Mouse (Mus musculus): ENCODE results near the gene Gm44965. TPM values are rescaled to one million over a fixed set of nuclear protein-coding genes. Genes with fewer than 3 reads are reported as not detected.
A peak's percentile ranks its signal among the peaks of the same experiment; 100 is the strongest.

Gm44965 gene
- 0.62 TPM for polyA plus RNA-seq (2021)

DNA sequence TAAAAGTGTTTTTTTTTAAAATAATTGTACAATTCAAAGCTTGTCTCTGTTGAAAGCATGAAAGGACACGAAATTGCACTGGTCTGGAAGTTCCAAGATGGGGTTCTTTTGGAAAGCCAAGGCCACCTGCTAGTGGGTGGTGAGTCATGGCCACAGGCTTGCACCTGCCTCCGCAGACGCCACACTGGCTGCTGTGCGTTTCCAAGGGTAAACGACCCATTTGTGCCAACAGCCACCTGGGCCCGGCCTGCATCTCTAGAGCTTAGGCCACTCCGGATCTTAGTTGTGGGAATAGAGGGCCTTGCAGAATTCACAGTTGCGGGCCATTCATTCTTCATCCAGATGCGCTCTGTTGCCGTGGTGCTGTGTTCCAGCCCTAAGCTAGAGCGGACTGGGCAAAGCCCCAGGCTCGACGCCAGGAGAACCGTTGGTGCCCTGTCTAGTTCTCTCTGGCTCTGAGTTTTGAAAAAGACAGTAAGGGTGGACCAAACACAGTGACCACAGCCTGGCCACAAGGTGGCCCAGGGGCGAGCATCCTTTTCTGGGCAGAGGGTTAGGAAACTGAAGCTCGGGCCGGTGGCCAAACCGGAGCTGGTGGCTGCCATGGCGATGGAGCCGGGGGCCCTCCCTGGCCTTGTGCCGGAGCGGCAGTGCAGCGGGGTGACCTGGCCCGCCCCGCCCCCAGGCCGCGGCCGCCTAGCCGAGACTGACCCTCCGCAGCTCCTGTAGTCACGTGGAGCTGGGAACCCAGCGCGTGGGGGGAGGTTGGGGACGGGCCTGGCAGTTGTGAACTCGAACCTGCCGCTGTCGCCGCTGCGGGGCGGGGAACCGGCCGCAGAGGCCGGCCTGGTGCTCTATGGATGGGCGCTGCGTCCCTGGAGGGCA is at the start of gene Gm44965, which contains the start of gene Repin1:
Gm44965 (plus strand) TSS at position 784 of the 885 bp plus-strand sequence.
Repin1 (plus strand) TSS at position 726 of the 885 bp plus-strand sequence.
- in situ Hi-C loops (cut with MboI; ENCODE audit: low pct_unique_long_range_greater_than_20kb), result no loop called here
- POLR2A ChIA-PET, result interaction anchor here (0.6 to 2.7 kb wide), 8 partner anchors 10 to 221 kb away, joined by 3 to 24 read pairs (median 3); partner anchors contain the start of gene AI854703
- no peak for TF ChIP-seq CTCF (IDR thresholded peaks at IDR 0.05)
- DNase-seq (ENCODE audit: low read depth, low spot score), result peak; percentile 64
- no peaks in the 10 kb centered on the region for H3K27me3 ChIP-seq
- CTCF ChIA-PET, result interaction anchor here (0.6 to 2.7 kb wide), 10 partner anchors 8 to 53 kb away, joined by 3 to 20 read pairs (median 4); partner anchors contain the start of genes Gimap8 and Zfp775
- peak; percentile 77 for ATAC-seq

DNA sequence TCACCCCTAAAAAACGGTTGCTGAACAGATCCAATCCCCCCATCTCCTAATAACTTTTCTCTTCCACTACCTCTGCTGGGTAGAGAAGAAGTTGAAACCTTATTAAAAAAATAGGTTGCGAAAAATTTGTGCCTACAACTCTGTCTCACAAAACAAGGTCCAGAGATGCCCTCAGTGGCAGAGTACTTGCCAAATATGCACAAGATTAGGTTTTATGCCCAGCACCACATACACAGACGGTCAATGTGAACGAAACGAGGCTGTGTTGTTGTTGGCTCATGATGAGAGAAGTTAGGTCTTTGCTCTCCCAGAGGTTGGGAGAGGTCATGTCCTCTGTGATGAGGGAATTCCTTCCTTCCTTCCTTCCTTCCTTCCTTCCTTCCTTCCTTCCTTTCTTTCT is 48.5 kb upstream of the Gm44965 start:
- ChIA-PET CTCF (interaction anchor here (0.9 to 3.2 kb wide), 2 partner anchors 92 to 101 kb away, joined by 3 to 13 read pairs; partner anchors contain the start of gene Gimap8), POLR2A (interaction anchor here (0.7 kb wide), 1 partner anchor 34 kb away, joined by 11 read pairs; no protein-coding TSS in a partner anchor)
- no peaks in the 10 kb centered on the region for H3K27me3 ChIP-seq
- TF ChIP-seq CTCF (IDR thresholded peaks at IDR 0.05), result no peak
- no peak for DNase-seq (ENCODE audit: low read depth, low spot score)
- in situ Hi-C loops (cut with MboI; ENCODE audit: low pct_unique_long_range_greater_than_20kb), result no loop called here
- ATAC-seq, result no peak

DNA sequence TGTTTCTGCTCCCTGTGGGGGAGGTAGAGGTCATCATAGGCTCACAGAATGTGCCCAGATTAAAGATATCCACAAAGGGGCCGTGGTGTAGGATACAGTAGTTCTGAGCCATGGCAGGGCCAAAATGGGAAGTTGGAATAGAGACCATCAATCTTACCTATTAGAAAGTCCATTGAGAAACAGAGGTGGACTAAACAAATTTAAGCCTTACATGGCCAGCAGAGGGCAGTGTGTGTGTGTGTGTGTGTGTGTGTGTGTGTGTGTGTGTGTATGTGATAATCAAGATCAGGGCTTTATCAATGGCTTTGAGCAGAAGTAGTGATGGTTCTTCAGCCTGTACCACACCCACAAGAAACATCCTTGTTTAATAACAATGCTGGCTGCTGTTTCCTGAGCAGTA is 47.5 kb upstream of the Gm44965 start:
- peaks cover under 1% of the 10 kb centered on the region for H3K27me3 ChIP-seq
- ChIA-PET CTCF (interaction anchor here (1.1 to 3.2 kb wide), 2 partner anchors 36 to 100 kb away, joined by 3 to 13 read pairs; partner anchors contain the start of gene Gimap8), POLR2A (no interaction called here)
- TF ChIP-seq CTCF (IDR thresholded peaks at IDR 0.05), result no peak
- in situ Hi-C loops (cut with MboI; ENCODE audit: low pct_unique_long_range_greater_than_20kb), result no loop called here
- ATAC-seq, result no peak
- no peak for DNase-seq (ENCODE audit: low read depth, low spot score)

DNA sequence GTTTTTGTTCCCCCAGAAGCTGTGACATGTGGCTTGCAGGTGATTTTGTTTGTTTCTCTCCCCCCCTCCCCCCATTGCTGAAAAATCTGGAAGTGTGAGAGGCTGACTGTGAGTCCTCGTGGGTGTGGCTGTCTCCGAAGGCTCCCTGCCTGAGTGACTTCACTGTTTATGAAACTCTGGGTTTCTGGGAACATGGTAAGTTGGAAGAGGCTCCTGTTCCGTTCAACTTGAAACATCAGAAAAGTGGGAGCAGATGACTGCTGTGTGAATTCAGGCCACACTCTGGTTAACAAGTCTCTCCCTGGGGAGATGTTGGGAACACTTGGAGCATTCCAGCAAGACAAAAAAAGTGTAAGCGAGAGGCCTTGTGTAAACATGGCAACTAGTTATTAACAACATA is 46.9 kb upstream of the Gm44965 start:
- POLR2A ChIA-PET, result no interaction called here
- no peak for ATAC-seq
- CTCF ChIA-PET, result interaction anchor here (1.1 to 3.2 kb wide), 3 partner anchors 8 to 99 kb away, joined by 3 to 13 read pairs (median 5); partner anchors contain the start of gene Gimap8
- no peak for TF ChIP-seq CTCF (IDR thresholded peaks at IDR 0.05)
- in situ Hi-C loops (cut with MboI; ENCODE audit: low pct_unique_long_range_greater_than_20kb), result no loop called here
- peaks cover 4% of the 10 kb centered on the region for H3K27me3 ChIP-seq
- DNase-seq (ENCODE audit: low read depth, low spot score), result no peak

DNA sequence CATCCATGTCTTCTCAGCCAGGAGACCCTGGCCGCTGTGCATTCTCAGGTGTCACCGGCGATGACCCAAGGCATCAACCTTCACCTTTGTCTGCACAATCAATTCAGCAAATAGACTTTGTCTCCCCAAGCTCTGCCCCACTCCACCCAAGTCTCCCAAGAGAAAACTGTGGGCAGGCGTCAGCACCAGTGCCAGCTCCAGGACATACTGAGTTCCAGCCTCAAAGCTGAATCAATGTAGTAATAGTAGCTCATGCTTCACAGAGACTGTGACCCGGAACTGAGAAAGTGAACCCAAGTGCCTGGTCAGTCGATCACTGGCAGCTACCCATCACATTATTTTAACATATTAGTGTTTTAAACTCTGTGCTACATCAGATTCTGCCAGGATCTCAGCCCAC is 45.4 kb upstream of the Gm44965 start:
- no peak for ATAC-seq
- TF ChIP-seq CTCF (IDR thresholded peaks at IDR 0.05), result no peak
- H3K27me3 ChIP-seq, result peaks cover 4% of the 10 kb centered on the region
- no peak for DNase-seq (ENCODE audit: low read depth, low spot score)
- POLR2A ChIA-PET, result no interaction called here
- in situ Hi-C loops (cut with MboI; ENCODE audit: low pct_unique_long_range_greater_than_20kb), result no loop called here
- CTCF ChIA-PET, result interaction anchor here (1.1 to 3.2 kb wide), 3 partner anchors 9 to 372 kb away, joined by 3 to 13 read pairs (median 5); partner anchors contain the start of gene Gimap8

- peaks cover 4% of the 10 kb centered on the region for H3K27me3 ChIP-seq
- no peak for TF ChIP-seq CTCF (IDR thresholded peaks at IDR 0.05)
- in situ Hi-C loops (cut with MboI; ENCODE audit: low pct_unique_long_range_greater_than_20kb), result no loop called here
- POLR2A ChIA-PET, result interaction anchor here (0.5 to 1.5 kb wide), 2 partner anchors 10 to 41 kb away, joined by 3 read pairs; partner anchors contain the start of genes Gm44965 and Repin1
- no peak for DNase-seq (ENCODE audit: low read depth, low spot score)
- CTCF ChIA-PET, result interaction anchor here (1.0 to 1.3 kb wide), 2 partner anchors 14 to 92 kb away, joined by 3 to 4 read pairs; no protein-coding TSS in a partner anchor
- peak; percentile 29 for ATAC-seq
These were observed 40.8 kb upstream of the Gm44965 start for GRCm38 (mm10) chr6:48552918-48553317.

- H3K27me3 ChIP-seq, result peaks cover 4% of the 10 kb centered on the region
- CTCF ChIA-PET, result interaction anchor here (1.3 kb wide), 1 partner anchor 92 kb away, joined by 4 read pairs; no protein-coding TSS in a partner anchor
- ATAC-seq (no peak), DNase-seq (ENCODE audit: low read depth, low spot score) (no peak)
- POLR2A ChIA-PET, result interaction anchor here (1.5 kb wide), 1 partner anchor 40 kb away, joined by 3 read pairs; the partner anchor contains the start of genes Gm44965 and Repin1
- TF ChIP-seq CTCF (IDR thresholded peaks at IDR 0.05), result no peak
- in situ Hi-C loops (cut with MboI; ENCODE audit: low pct_unique_long_range_greater_than_20kb), result no loop called here
These were observed 39.9 kb upstream of the Gm44965 start for GRCm38 (mm10) chr6:48553819-48554218.

DNA sequence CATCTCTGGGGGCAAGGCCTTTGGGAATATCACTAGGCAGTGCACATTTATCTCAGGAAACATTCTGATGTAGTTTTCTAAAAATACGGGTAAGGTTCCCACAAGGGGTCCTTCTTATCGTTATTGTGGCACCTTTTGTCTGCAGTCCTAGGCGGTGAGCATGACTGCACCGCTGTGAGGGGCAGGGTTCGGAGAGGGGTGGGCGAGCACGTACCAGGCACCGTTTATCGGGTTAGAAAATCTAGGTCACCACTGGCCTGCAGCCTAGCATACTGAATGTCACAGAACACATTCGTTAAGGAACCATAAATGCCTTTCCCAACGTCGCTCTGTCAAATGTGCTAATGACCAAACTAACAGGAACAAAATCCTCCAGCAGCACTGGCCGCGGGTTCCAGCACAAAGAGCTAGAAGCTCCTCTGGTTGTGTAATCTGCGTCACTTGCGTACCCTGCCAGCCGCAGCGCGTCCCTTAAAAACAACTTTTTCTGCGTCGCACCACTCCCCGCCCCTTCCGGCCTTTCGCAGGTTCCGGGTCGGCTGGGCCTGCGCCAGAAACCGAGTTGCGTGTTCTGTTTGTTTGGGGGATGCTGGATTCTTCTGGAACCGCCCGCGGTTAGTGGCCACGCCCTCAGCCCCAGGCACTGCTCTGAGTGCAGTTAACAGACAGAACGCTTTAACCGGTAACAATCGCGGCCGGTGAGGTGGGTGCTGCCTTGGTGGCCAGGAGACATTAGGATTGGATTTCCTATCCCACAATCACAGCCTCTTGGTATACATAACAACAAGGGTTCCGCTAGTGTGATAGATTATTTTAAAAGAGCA is 39.2 kb upstream of the Gm44965 start, which contains the start of gene Lrrc61:
Lrrc61 (plus strand) TSS at position 517 of the 824 bp plus-strand sequence.
- ChIA-PET CTCF (interaction anchor here (1.3 kb wide), 1 partner anchor 91 kb away, joined by 4 read pairs; no protein-coding TSS in a partner anchor), POLR2A (interaction anchor here (0.6 to 1.5 kb wide), 4 partner anchors 24 to 42 kb away, joined by 3 to 5 read pairs (median 3); partner anchors contain the start of genes Gm44965 and Repin1)
- H3K27me3 ChIP-seq, result peaks cover 4% of the 10 kb centered on the region
- ATAC-seq, result peak; percentile 59
- no peak for DNase-seq (ENCODE audit: low read depth, low spot score)
- in situ Hi-C loops (cut with MboI; ENCODE audit: low pct_unique_long_range_greater_than_20kb), result no loop called here
- TF ChIP-seq CTCF (IDR thresholded peaks at IDR 0.05), result no peak

- peak; percentile 41 for ATAC-seq
- POLR2A ChIA-PET, result interaction anchor here (0.6 to 1.1 kb wide), 4 partner anchors 23 to 131 kb away, joined by 3 to 5 read pairs (median 3); partner anchors contain the start of genes Gm44965 and Repin1
- CTCF ChIA-PET, result interaction anchor here (0.8 to 1.6 kb wide), 2 partner anchors 27 to 38 kb away, joined by 4 read pairs; partner anchors contain the start of genes Gm44965 and Repin1
These were observed 38.4 kb upstream of the Gm44965 start for GRCm38 (mm10) chr6:48555104-48555890.

More at GRCm38 (mm10) chr6:48555104-48555890, 38.4 kb upstream of the Gm44965 start:
- in situ Hi-C loops (cut with MboI; ENCODE audit: low pct_unique_long_range_greater_than_20kb), result no loop called here
- TF ChIP-seq CTCF (IDR thresholded peaks at IDR 0.05), result no peak
- DNase-seq (ENCODE audit: low read depth, low spot score), result no peak
- peaks cover 4% of the 10 kb centered on the region for H3K27me3 ChIP-seq

All from Patski (cell line).